Mouse (Mus musculus) kidney, embryonic 15.5 days (tissue): ENCODE measurements around the gene Dock1. TPM values are rescaled to one million over a fixed set of nuclear protein-coding genes. Genes with fewer than 3 reads are reported as not detected.
A peak's percentile ranks its signal among the peaks of the same experiment; 100 is the strongest.

Experiments used
- ATAC-seq: fragments of 200-750 bp; cut with Nextera tagmentation; replicated peaks from 2 replicates; pipeline ENCODE4 v1.8.0; 2017; ENCODE audit warnings: moderate TSS enrichment; ENCODE audit not compliant: low FRiP score
- H3K27ac ChIP-seq: fragments of 300-500 bp; sonication (generic); 2 replicates; pipeline ENCODE4 v1.5.1; 2015; ENCODE audit warnings: mild to moderate bottlenecking, inconsistent platforms
- H3K27me3 ChIP-seq: fragments of 300-500 bp; sonication (generic); 2 replicates; pipeline ENCODE4 v1.6.1; 2015; ENCODE audit warnings: inconsistent platforms
- H3K36me3 ChIP-seq: fragments of 300-500 bp; sonication (generic); 2 replicates; pipeline ENCODE4 v1.6.1; 2015; ENCODE audit warnings: inconsistent platforms
- H3K4me1 ChIP-seq: fragments of 300-500 bp; sonication (generic); 2 replicates; pipeline ENCODE4 v1.6.1; 2015; ENCODE audit warnings: inconsistent platforms
- H3K4me2 ChIP-seq: fragments of 300-500 bp; sonication (generic); 2 replicates; pipeline ENCODE4 v1.6.1; 2015; ENCODE audit warnings: moderate library complexity, mild to moderate bottlenecking, inconsistent platforms
- H3K4me3 ChIP-seq: fragments of 300-500 bp; sonication (generic); replicated peaks from 2 replicates; pipeline ENCODE4 v1.5.1; 2015; ENCODE audit warnings: mild to moderate bottlenecking, inconsistent platforms
- H3K9ac ChIP-seq: fragments of 300-500 bp; sonication (generic); 2 replicates; pipeline ENCODE4 v1.6.1; 2015; ENCODE audit warnings: mild to moderate bottlenecking, inconsistent platforms
- H3K9me3 ChIP-seq: fragments of 300-500 bp; sonication (generic); replicated peaks from 2 replicates; pipeline ENCODE4 v1.6.1; 2016; ENCODE audit warnings: inconsistent platforms
- WGBS: fragments of 180-500 bp; shearing (Covaris S2); methylation state at CpG from one replicate; pipeline ENCODE4 v1.1.7; 2015; ENCODE audit warnings: mixed read lengths; 5-methylcytosine and 5-hydroxymethylcytosine counted together
- polyA plus RNA-seq: library from polyadenylated mRNA; unstranded; fragments of >200 nt; fragmentation: Nextera tagmentation; extraction: Ambion mirVana; gene quantifications from 2 replicates; pipeline ENCODE4 v1.2.1, GENCODE M21; 2015

Gene Dock1
- polyA plus RNA-seq, 1 experiment from 2014 or later, result 47.7 TPM

- no peak for ATAC-seq
- Histone ChIP-seq H3K4me3 (no peak overlapping the region), H3K27ac (no peak overlapping the region), H3K4me1 (peaks cover 17% of the 10 kb centered on the region), H3K9ac (no peak overlapping the region), H3K4me2 (no peak overlapping the region), H3K9me3 (no peaks in the 10 kb centered on the region), H3K27me3 (no peaks in the 10 kb centered on the region), H3K36me3 (peaks cover 88% of the 10 kb centered on the region)
- WGBS, result 95% methylated on average over 9 of the region's 9 CpGs
Observed at GRCm38 (mm10) chr7:134771314-134771713, 100.9 kb downstream of the Dock1 start.

- peaks cover 17% of the 10 kb centered on the region for H3K4me1 ChIP-seq
- no peaks in the 10 kb centered on the region for H3K9me3 ChIP-seq
- no peak overlapping the region for H3K27ac ChIP-seq
- 85% methylated on average over 7 of the region's 7 CpGs for WGBS
- ATAC-seq, result no peak
- H3K27me3 ChIP-seq, result no peaks in the 10 kb centered on the region
- no peak overlapping the region for H3K4me2 ChIP-seq
- no peak overlapping the region for H3K9ac ChIP-seq
- H3K36me3 ChIP-seq, result peaks cover 86% of the 10 kb centered on the region
- no peak overlapping the region for H3K4me3 ChIP-seq
Observed at GRCm38 (mm10) chr7:134772363-134772762, 101.9 kb downstream of the Dock1 start.

DNA sequence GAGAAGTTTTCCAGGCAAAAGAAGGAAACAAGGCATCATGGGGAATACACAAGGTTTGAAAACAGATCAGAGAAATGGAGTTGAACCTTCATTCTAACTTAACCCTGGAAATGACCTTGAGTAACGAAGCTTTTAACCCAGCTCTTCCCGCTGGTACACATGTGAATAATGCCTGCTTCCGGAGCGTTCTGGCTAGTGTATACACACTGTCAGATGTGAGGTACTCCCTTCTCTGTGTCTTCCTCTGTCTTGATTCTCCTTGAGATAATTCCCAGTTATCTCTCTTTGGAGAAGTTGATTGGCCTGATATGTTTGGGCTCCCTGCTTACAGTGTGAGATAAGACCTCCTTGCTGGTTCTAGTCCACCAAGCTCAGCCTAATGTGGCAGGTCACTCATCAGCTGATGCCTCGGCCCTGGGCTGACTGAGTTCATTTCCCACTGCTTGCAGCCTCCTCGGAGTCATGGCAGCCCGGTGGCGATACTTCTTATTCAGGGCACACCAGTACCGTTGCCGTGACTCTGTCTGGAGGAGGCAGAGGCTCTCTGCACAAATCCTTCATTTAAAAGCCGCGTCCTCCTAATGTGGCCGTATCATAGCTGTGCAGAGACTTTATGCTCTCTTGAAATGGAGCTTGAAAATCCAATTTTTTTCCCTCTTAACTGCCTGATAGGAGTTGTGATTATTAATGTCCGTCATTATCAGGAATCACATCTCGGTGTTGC, 102.6 kb downstream of the Dock1 start:
- no peaks in the 10 kb centered on the region for H3K9me3 ChIP-seq
- H3K4me2 ChIP-seq, result no peak overlapping the region
- 0 out of 2 replicates have a peak overlapping the region, but pooled peaks have one; percentile 37 for H3K27ac ChIP-seq
- ATAC-seq, result no peak
- no peaks in the 10 kb centered on the region for H3K27me3 ChIP-seq
- no peak overlapping the region for H3K4me3 ChIP-seq
- 80% methylated on average over 15 of the region's 15 CpGs for WGBS
- H3K36me3 ChIP-seq, result peaks cover 86% of the 10 kb centered on the region
- peaks cover 17% of the 10 kb centered on the region for H3K4me1 ChIP-seq
- H3K9ac ChIP-seq, result no peak overlapping the region

GRCm38 (mm10) chr7:134773761-134774415, 103.4 kb downstream of the Dock1 start:
- Histone ChIP-seq H3K27me3 (no peaks in the 10 kb centered on the region), H3K9ac (no peak overlapping the region), H3K4me2 (no peak overlapping the region), H3K27ac (peak overlapping the region; percentile 48), H3K9me3 (no peaks in the 10 kb centered on the region), H3K4me1 (peaks cover 17% of the 10 kb centered on the region), H3K36me3 (peaks cover 86% of the 10 kb centered on the region), H3K4me3 (no peak overlapping the region)
- peak; percentile 66; the same call in 1 of the 2 replicates for ATAC-seq
- WGBS, result 74% methylated on average over 6 of the region's 6 CpGs

GRCm38 (mm10) chr7:134774468-134775162, 104.2 kb downstream of the Dock1 start:
- no peaks in the 10 kb centered on the region for H3K27me3 ChIP-seq
- H3K4me2 ChIP-seq, result no peak overlapping the region
- peaks cover 17% of the 10 kb centered on the region for H3K4me1 ChIP-seq
- peaks cover 85% of the 10 kb centered on the region for H3K36me3 ChIP-seq
- H3K9ac ChIP-seq, result no peak overlapping the region
- no peak overlapping the region for H3K4me3 ChIP-seq
- no peaks in the 10 kb centered on the region for H3K9me3 ChIP-seq
- ATAC-seq, result peak; percentile 54; the same call in 1 of the 2 replicates
- no peak overlapping the region; the same call in 1 of the 2 replicates for H3K27ac ChIP-seq
- WGBS, result 83% methylated on average over 6 of the region's 6 CpGs

- WGBS, result 79% methylated on average over 10 of the region's 10 CpGs
- peaks cover 85% of the 10 kb centered on the region for H3K36me3 ChIP-seq
- ATAC-seq, result no peak
- H3K27ac ChIP-seq, result no peak overlapping the region
- H3K9ac ChIP-seq, result no peak overlapping the region
- H3K9me3 ChIP-seq, result no peaks in the 10 kb centered on the region
- H3K4me1 ChIP-seq, result peaks cover 17% of the 10 kb centered on the region
- H3K4me3 ChIP-seq, result no peak overlapping the region
- H3K27me3 ChIP-seq, result no peaks in the 10 kb centered on the region
- H3K4me2 ChIP-seq, result no peak overlapping the region
Observed at GRCm38 (mm10) chr7:134775671-134776070, 105.2 kb downstream of the Dock1 start.

DNA sequence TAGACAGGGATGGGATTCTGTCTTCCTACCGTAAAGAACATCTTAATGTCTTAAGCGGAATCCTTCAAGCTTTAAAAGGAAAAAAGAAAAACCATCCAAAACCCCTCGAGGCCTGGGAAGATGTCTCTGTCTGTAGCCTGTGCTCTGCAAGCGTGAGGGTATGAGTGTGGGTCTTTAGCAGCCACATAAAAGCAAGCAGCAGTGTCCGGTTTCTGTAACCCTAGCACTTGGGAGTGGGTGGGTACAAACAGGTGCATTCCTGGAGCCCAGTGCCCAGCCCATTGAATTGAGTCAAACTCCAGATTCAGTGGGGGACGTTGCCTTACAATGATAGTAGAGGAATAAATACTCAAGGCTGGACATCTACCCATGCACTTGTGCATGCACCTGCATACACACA, 105.9 kb downstream of the Dock1 start:
- no peaks in the 10 kb centered on the region for H3K27me3 ChIP-seq
- H3K4me3 ChIP-seq, result no peak overlapping the region
- WGBS, result 56% methylated on average over 6 of the region's 6 CpGs
- no peak overlapping the region for H3K9ac ChIP-seq
- peaks cover 84% of the 10 kb centered on the region for H3K36me3 ChIP-seq
- peaks cover 17% of the 10 kb centered on the region for H3K4me1 ChIP-seq
- H3K4me2 ChIP-seq, result no peak overlapping the region
- ATAC-seq, result no peak
- no peak overlapping the region for H3K27ac ChIP-seq
- no peaks in the 10 kb centered on the region for H3K9me3 ChIP-seq

GRCm38 (mm10) chr7:134779761-134780160, 109.3 kb downstream of the Dock1 start:
- 97% methylated on average over 3 of the region's 3 CpGs for WGBS
- H3K27me3 ChIP-seq, result no peaks in the 10 kb centered on the region
- no peak overlapping the region for H3K4me3 ChIP-seq
- no peaks in the 10 kb centered on the region for H3K9me3 ChIP-seq
- no peak for ATAC-seq
- no peak overlapping the region for H3K27ac ChIP-seq
- H3K9ac ChIP-seq, result no peak overlapping the region
- H3K4me1 ChIP-seq, result peaks cover 8% of the 10 kb centered on the region
- no peak overlapping the region for H3K4me2 ChIP-seq
- peaks cover 81% of the 10 kb centered on the region for H3K36me3 ChIP-seq

DNA sequence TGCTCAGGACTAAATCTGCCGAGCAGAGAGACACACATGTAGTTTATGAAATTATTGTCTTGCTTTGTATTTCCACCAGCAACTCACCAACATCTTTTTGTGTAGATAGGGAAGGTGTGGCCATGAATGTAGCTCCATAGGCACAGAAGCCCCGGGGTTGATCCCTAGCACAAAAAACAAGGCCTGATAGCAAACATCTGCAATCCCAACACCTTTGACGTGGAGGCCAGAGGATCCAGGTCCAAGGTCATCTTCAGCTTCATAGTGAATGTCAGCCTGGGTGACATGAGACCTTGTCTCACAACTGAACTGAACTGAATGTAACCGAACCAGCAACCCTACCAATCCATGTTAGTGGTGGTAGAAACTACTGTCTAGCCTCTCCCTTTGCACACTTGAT, 116.7 kb downstream of the Dock1 start:
- Histone ChIP-seq H3K9ac (no peak overlapping the region), H3K4me1 (no peaks in the 10 kb centered on the region), H3K4me3 (no peak overlapping the region), H3K4me2 (no peak overlapping the region), H3K9me3 (no peaks in the 10 kb centered on the region), H3K27me3 (no peaks in the 10 kb centered on the region), H3K27ac (no peak overlapping the region), H3K36me3 (peaks cover 84% of the 10 kb centered on the region)
- no peak for ATAC-seq
- 75% methylated on average over 4 of the region's 4 CpGs for WGBS

DNA sequence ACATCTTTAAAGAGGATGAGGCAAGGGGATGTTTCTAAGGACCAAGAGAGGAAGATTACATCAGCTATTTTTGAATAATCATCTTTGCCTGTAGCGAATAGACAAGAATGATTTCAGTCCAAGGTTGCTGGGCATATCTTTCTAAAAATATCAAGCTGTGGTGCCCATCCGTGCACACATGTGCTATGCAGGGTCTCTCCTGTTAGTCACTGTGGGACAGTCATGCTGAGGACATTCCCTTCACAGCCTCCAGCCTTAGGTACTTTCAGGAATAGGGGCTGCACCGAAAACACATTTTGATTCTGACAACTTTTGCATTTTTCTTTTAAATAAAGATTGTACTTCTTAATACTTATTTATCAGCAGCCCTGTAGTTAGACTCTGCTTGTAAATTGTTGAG, 124.4 kb downstream of the Dock1 start:
- no peak overlapping the region for H3K4me2 ChIP-seq
- ATAC-seq, result no peak
- H3K4me3 ChIP-seq, result no peak overlapping the region
- no peaks in the 10 kb centered on the region for H3K9me3 ChIP-seq
- H3K27me3 ChIP-seq, result no peaks in the 10 kb centered on the region
- H3K4me1 ChIP-seq, result no peaks in the 10 kb centered on the region
- H3K27ac ChIP-seq, result no peak overlapping the region
- no peak overlapping the region for H3K9ac ChIP-seq
- H3K36me3 ChIP-seq, result peaks cover 58% of the 10 kb centered on the region
- WGBS, result 94% methylated on average over 3 of the region's 3 CpGs

- no peak overlapping the region for H3K4me2 ChIP-seq
- H3K36me3 ChIP-seq, result peaks cover 55% of the 10 kb centered on the region
- no peaks in the 10 kb centered on the region for H3K9me3 ChIP-seq
- no peak overlapping the region for H3K4me3 ChIP-seq
- ATAC-seq, result no peak
- H3K4me1 ChIP-seq, result 0 out of 2 replicates have a peak, but pooled peaks cover 5% of the 10 kb centered on the region
- H3K27ac ChIP-seq, result no peak overlapping the region
- 73% methylated on average over 4 of the region's 4 CpGs for WGBS
- no peaks in the 10 kb centered on the region for H3K27me3 ChIP-seq
- no peak overlapping the region for H3K9ac ChIP-seq
Observed at GRCm38 (mm10) chr7:134800079-134800478, 129.6 kb downstream of the Dock1 start.

- ATAC-seq, result no peak
- WGBS, result 54% methylated on average over 4 of the region's 4 CpGs
- Histone ChIP-seq H3K27ac (no peak overlapping the region), H3K27me3 (no peaks in the 10 kb centered on the region), H3K4me3 (no peak overlapping the region), H3K36me3 (peaks cover 78% of the 10 kb centered on the region), H3K4me1 (peaks cover 11% of the 10 kb centered on the region; the same call in 1 of the 2 replicates), H3K9me3 (no peaks in the 10 kb centered on the region), H3K9ac (no peak overlapping the region), H3K4me2 (no peak overlapping the region)
Observed at GRCm38 (mm10) chr7:134804422-134804821, 134.0 kb downstream of the Dock1 start.
